Mouse (Mus musculus) heart, postnatal 0 days (tissue): Measurements from ENCODE around the gene Itpr2.

Experiments used
- CTCF ChIP-seq: IDR thresholded peaks from 2 replicates; pipeline ENCODE4 v1.5.1; 2016; ENCODE audit warnings: antibody characterized with exemption, control low read depth, low read depth
- EP300 ChIP-seq: IDR thresholded peaks from 2 replicates; pipeline ENCODE4 v1.6.1; 2016; ENCODE audit warnings: antibody characterized with exemption, low read depth

DNA sequence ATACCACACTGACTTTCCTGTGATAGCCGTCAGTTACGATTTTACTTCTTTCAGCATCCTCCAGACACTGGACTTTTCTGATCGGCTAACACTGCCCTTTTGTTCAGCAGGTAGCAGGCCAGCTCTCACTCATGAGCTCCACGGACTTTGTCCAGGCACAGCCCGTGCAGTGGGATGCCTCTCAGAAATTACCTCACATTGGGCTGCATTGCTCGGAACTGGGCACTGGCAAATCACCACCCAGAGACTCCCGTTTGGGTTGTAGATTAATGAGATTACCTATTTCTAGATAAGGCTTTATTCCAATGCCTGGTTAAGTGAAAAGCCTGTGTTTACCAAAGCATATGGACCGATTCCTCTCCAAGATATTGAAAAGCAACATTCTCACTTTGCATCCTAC is 186.9 kb downstream of the Itpr2 start:
- TF ChIP-seq CTCF, result no peak
- TF ChIP-seq EP300, result no peak
